Mouse (Mus musculus) T-helper 1 cell (primary cell): ENCODE measurements around the gene Map2k5.

ENCODE experiments used
- in situ Hi-C: fragments of 300-600 bp; cut with MboI, MseI; formaldehyde crosslinking; loops from one replicate; pipeline ENCODE4 v1.15.1; 2025; ENCODE audit warnings: high pct_unique_total_duplicates

The Map2k5 gene

DNA sequence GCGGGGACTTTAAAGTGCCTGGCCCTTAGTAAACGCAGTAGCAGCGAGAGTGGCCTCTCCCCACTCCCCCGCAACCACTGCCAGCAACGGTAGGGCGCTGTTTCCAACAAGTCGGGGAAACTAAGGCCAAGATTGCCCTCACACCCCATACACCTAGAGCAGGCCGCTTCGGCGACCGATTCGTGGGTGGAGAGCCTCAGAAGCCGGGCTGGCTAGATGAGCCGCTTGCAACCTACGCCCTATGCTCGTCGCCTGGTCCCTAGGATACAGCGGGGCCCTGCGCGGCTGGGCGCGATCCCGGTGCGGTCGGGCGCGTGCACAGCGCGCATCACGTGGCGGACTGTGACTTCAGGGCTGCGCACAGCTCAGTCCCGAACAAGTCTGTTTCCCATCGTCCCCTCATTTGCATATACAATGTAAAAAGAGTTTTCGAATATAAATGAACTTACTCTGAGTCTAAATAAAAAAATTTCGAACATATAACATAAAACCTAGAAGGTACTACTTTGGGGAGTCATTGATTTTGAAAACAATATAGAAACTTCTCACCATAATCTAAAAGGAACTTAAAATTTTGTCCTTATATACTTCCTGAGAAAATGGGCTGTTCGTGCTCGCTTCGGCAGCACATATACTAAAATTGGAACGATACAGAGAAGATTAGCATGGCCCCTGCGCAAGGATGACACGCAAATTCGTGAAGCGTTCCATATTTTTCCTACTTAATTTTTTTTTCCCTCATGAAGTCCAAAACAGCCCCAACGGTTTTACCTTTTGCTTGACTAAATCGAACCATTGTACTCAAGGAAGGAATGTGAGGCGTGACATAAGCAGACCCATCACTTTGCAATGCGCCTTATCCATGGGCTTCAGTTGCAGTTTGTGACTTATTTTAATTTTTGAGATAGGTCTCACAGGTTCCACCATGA lies 244.8 kb downstream of the Map2k5 start:
- in situ Hi-C loops: no loop called here

DNA sequence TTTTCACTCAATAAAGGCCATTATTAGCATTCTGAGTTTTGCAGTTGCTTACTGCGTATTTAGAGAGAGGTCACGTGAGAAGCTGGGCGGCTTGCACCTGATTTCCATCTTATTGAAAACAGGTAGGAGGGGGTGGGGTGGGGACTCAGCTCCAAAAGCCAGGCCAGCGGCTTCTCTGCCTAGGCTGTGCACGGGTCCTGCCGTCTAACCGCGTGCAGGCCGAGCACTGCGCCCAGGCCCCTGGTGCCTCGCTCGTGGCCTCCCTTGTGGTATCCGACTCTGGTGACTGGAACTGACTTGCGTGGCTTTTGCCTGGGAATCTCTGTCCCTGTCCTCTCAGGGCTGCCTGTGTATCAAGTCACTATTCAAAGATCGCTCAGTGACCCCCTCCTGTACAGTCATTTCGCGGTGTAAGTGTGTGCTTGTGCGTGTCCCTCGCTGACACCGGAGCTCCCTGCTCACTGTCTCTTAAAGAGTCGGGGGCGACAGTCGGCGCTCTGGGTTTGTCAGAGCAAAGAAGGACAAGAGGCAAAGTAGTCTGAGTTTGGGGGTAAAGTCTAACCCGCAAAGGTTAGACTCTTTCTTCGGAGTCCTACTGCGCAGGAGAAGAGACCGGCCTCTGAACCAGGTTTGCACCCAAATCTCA lies 245.6 kb downstream of the Map2k5 start:
- in situ Hi-C loops: no loop called here

DNA sequence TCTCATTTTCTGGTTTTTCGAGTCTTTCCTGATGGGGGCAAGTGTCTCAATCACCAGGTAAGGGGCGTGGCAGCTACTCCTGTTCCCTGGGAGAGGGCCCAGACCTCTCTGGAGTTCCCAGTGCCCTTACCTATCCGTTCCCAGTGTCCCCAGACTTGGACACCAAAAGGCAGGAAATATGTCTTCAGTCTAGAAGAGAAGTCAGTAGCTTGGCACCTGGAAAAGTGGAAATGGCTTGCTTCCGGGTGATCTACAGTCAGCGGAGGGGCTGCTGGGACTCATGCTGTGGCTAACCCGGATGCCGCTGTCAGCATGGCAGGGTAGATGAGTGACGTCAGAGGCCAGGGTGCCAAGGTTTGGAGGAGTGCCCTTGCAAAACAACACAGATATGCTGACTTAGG lies 248.1 kb downstream of the Map2k5 start:
- in situ Hi-C loops: no loop called here

DNA sequence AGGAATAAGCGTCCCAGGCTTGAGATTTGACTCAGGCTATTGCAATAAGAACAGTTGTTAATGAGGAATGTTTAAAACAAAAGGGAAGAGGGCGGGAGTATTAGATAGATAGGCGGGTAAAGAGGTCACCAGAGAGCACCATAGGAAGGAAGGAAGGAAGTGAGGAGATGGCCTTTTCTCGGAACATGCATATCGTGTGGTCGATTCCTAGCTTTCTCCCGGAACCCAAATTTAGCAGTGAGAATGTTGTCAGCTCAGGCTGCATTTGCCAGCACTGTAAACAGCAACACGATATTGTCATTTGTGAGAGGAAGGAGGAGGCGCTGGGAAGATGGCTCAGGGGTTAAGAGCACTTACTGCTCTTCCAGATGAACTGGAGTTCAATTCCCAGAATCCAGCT lies 253.2 kb downstream of the Map2k5 start:
- in situ Hi-C loops: no loop called here

DNA sequence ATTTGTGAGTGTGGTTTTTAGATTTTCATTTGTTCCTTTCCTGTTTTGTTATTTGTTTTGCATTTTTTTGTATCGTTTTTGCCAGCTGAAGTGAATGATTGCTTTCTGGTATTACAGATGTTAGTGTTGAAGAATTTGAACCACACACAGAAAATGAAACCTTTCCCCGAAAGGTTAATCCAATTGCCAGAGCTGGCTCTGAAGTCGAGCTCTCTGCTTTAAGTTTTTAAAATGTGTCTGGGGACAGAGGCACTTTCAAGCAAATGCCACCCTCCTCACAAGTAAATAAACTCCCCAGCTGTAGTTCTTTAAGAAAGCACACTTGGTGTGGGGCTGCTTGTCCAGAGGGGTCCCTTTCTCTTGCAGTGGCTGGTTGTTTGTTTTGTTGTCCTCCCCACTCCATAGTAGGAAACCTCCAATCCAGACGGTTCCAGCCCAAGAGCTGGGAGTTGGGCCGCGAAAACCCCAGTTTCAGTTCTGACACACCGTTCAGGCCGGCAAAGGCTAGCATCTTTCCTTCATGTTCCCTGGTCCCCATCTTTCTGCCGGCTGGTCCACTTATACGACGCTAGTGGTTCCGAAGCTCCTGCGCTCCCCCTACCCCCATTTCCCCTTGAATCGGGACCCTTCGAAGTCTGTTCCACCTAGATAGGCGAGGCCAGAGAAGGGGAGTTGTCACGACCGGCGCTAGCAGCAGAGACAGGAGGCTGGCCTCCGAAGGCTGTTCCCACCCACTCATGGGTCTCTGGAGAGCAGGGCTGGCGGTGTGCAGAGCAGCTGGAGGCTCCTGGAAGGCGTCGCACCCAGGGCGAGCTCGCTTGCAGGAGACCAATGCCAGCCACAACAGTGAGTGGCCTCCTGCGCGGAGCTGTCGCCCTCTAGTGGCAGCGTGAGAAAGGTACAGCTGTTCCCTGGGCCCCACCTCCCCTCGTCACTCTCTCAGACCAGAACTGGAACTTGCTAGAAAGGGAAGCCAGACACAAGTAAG lies 254.0 kb downstream of the Map2k5 start:
- in situ Hi-C loops: no loop called here

DNA sequence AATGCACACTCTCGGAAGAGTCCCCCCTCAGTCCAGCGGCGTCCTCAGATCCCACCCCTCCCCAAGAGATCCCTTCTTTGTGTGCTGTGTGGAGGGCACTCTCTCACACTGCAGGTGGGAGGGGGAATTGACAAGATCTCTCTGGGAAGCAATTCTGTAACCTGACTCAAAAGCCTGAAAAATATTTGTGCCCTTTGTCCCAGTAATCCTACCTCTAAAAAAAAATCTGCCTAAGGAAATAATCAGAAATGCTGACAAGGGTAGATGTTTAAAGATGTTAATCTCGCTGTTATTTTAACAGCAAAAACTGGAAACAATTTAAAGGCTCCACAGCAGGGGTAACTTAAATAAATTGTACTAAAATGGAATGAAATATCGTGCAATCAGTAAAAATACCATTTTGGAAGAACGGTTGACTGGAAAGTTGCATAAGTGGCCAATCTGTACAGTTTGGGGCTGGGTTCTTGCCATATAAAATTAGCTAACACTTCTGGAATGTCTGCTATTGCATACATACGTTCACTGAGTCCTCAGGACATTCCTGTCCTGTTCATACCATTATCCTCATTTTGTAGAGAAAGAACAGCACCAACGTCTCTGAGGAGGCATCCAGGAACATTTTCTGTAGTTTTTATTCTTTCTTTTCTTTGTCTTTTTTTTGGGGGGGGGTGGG lies 255.4 kb downstream of the Map2k5 start:
- in situ Hi-C loops: no loop called here

DNA sequence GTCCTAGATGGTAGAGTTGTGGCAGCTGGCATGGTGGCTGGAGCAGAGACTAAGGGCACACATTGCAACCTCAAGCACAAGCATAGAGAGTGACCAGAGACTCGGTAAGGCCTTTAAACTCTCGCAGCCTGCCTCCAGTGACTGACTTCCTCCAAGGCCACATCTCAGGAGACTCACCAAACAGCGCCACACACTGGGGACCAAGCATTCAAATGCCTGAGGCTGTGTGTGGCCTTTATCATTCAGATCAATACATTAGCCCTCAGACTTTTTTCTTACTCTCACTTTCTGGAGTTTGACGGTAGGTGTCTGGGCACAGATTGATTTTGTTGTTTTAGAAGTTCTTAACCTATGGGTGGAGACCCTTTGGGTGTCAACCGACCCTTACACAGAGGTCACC lies 259.3 kb downstream of the Map2k5 start:
- in situ Hi-C loops: loop anchor here (5.0 kb wide), 1 partner anchor 266 kb away; no protein-coding TSS in a partner anchor
